Mouse (Mus musculus) megakaryocyte-erythroid progenitor cell, adult 5-6 weeks (primary cell): ENCODE results near the gene Egfl8. TPM values are rescaled to one million over a fixed set of nuclear protein-coding genes. Genes with fewer than 3 reads are reported as not detected.

Experiments used
- ATAC-seq: replicated peaks from 2 replicates; pipeline ENCODE4 v1.8.0; 2016; ENCODE audit warnings: mild to moderate bottlenecking, inconsistent platforms; ENCODE audit not compliant: severe bottlenecking, poor library complexity, low FRiP score, low TSS enrichment
- total RNA-seq, 2 experiments: library from RNA; stranded (forward) in 1 of 2; stranded (reverse) in 1 of 2; fragments of 200-1000, 215-1000 nt in 1 of 2; fragments of >200 nt in 1 of 2; fragmentation: Nextera tagmentation in 1 of 2; gene quantifications; 2 replicates each; pipeline ENCODE4 v1.2.3; 2014 to 2017

Egfl8 gene
- total RNA-seq, 2 experiments from 2014 or later: 2.1 TPM; not detected in 1

- ATAC-seq: no peak
Measured at GRCm38 (mm10) chr17:34629796-34630603, 14.2 kb upstream of the Egfl8 start.

GRCm38 (mm10) chr17:34629221-34629751 lies 13.5 kb upstream of the Egfl8 start, which contains the start of gene Prrt1:
Gene Prrt1 (plus strand): TSS chr17:34629533.
- ATAC-seq: no peak

DNA sequence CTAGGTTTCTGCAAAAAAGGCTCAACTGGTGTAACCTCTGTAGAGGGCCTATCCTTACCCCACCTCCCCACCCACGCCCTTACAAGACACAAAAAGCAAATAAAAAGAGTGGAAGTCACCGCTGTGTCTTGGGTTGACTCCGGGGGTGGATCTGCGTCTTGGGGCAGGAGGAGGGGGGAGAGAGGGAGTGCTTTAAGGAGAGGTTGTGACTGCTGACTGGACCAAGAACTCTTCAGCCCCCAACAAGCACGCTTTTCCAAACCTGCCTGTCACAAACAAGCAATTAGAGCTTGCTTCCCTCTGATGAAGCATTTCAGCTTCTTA lies 12.8 kb upstream of the Egfl8 start:
- no peak for ATAC-seq

- no peak for ATAC-seq
Measured at GRCm38 (mm10) chr17:34627943-34628643, 12.3 kb upstream of the Egfl8 start, which contains the start of gene Ppt2. Gene Ppt2 (minus strand): TSS chr17:34628510.

DNA sequence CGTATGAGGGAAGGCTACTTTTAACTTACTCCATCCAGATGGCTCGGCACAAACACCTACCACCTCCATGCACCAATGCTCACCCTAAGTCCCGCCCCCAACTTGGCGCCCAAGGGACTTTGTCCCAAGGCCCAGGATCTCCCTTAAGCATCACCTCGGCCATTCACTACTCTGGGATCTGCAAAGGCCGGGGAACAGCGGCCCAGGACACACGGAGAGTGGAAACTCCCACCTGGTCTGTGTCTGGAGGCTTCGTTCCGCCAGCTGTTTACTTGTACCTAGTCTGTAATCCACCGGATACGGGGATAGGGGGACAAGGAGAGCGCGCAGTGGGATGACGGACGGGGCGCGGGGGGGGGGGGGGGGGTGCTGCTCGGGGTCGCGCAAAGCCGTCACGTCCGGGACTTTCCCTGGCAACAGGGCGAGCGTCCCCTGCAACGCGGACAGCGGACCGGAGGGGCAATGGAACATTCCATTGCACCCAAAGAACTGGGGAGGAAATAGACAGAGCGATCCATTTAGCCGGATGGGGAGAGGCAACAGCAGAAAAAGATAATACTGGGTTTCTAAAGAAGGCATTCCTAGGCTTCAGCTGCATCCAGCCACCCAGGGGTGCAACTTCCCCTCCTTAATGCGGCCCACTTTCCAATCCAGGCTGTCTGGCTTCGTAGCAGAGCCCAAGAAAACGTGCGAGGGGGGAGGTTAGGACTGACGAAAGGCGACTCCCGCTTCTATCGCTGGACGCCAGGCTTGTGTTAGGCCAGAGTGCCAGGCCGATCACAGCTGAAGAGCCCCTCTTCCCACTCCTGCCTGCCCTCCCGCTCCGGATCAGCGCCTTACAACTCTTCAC lies 11.5 kb upstream of the Egfl8 start:
- ATAC-seq: peak; percentile 72

- ATAC-seq: peak; percentile 48; the same call in 1 of the 2 replicates
Measured at GRCm38 (mm10) chr17:34626773-34627092, 11.0 kb upstream of the Egfl8 start.

GRCm38 (mm10) chr17:34626062-34626772 lies 10.4 kb upstream of the Egfl8 start:
- no peak for ATAC-seq

DNA sequence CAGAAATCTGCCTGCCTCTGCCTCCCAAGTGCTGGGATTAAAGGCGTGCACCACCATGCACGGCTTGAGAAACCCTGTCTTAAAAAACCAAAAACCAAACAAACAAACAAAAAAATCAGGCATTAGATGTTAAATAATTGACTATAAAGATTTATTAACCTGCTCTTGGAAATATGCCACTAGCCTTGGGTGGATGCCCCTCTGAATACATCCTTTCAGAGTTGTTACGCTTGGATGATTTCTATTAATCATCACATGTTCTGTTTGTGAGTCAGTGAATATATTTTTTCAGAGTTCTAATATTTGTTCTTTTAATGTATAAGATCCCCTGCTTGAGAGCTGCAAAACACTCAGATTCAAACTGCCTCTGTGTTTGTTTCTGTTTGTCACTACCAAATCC lies 9.2 kb upstream of the Egfl8 start:
- no peak for ATAC-seq

DNA sequence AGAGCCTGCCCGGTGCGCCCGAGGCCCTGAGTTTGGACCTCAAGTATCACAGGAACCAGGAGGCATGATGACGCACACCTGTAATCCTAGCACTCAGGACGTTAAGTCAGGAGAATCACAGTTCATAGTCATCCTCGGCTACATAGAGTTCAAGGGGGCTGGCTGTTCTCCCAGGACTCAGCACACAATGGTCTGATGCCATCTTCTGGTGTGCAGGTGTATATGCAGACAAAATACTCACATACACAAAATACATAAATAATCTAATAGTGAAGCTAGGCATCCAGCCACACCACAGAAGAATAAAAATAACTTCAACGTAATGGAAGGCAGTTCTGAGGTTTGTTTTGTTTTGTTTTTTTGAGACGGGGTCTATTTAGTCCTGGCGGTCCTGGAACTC lies 7.4 kb upstream of the Egfl8 start:
- ATAC-seq: no peak

DNA sequence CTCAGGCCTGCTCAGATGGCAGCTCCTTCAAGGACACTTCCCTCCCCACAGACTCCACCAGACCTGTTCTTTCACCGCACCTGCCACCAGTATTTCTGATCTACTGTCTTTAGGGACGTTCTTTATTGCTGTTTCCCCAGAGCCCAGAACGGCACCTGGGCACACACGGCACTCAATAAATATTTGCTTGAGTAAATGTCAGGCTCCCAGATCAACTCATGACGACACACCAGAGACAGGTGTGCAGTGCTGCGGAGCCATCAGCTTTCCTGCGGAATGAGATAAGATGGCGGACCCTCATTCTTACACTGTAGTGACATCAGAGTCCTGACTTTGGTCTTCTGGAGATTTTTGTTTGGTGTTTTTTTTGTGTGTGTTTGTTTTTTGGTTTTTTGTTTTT lies 5.2 kb upstream of the Egfl8 start:
- no peak for ATAC-seq

- ATAC-seq: peak; percentile 79
Measured at GRCm38 (mm10) chr17:34618999-34619398, 3.2 kb upstream of the Egfl8 start.

GRCm38 (mm10) chr17:34613830-34614229 lies 1.9 kb downstream of the Egfl8 start:
- no peak for ATAC-seq

DNA sequence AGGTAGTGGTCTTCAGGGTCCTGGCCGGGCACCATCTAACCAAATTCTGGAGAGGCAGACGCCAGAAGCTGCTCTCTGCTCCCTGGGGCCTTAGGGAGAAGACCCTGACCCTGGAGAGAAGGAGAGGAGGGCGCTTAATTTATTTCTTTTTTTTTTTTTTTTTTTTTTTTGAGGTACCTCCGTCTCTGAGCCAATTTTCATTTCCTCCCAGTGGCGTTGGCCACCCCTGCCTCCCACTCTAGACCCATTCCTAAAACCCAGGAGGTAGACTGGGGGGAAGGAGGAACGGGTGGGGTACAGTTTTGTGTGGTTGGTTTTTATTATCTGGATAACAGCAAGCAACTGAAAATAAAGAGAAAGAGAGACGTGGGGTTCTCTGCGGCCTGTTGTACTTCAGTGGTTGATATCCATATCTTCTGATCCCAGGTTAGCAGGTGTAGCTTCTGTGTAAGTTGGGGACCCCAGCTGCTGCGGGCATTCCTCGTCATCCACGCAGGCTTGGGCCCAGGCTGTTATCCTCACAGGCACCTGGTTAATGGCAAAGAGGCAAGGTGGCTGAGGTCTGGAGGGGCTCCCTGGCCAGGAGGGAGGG lies 2.6 kb downstream of the Egfl8 start:
- ATAC-seq: peak; percentile 81

GRCm38 (mm10) chr17:34611050-34611449 lies 4.7 kb downstream of the Egfl8 start:
- no peak for ATAC-seq

GRCm38 (mm10) chr17:34607997-34608396 lies 7.8 kb downstream of the Egfl8 start:
- ATAC-seq: no peak

GRCm38 (mm10) chr17:34606186-34607039 lies 9.4 kb downstream of the Egfl8 start:
- no peak for ATAC-seq

DNA sequence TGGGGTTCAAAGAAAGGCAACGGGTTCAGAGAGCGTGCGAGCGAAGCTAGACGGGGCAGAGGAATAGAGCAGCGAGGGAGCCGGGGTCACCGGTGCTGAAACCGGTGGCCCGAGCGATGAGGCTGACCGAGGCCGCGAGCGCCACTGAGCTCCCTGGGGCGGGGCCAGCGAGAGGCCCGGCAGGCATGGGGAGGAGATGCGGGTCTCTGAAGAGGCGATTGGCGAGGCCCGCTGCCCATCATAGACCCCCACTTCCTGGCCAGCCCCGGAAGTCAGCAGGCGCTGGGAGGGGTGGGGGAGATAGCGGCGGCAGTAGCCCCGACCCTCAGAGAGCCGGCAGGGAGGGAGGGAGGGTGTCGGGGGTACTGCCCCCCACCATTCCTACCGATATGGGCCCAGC lies 10.2 kb downstream of the Egfl8 start:
- ATAC-seq: peak; percentile 49
